Mouse (Mus musculus): ENCODE data around the gene Mylpf.
"Not testable (repeated sequence)": the region's sequence is repeated elsewhere in the genome, so short reads cannot be mapped to it uniquely, and the experiment has no call there.

Gene Mylpf

GRCm38 (mm10) chr7:127225147-127225995, 16.7 kb downstream of the Mylpf start:
- DNase-seq (ENCODE audit: low read depth, low spot score): no peak

DNA sequence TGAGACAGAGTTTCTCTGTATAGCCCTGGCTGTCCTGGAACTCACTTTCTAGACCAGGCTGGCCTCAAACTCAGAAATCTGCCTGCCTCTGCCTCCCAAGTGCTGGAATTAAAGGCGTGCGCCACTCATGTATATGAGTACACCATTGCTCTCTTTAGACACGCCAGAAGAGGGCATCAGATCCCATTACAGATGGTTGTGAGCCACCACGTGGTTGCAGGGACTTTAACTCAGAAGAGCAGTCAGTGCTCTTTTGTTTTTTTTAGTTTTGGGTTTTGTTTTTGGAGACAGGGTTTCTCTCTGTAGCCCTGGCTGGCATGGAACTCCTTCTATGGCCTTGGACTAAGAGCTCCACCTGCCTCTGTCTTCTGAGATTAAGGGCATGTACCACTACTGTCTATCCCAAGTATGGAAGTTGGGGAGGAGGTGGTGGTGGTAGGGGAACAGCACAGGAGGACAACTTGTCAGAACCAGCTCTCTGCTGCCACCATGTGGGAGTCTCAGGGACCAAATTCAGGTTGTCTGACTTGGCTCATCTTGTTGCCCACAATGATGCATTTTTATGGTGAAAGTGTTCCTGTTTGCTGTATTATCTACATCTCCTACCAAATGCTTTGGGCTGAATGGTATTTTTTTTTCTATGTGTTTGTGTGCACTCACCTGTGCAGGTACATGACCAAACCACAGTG, 20.1 kb downstream of the Mylpf start:
- peak; percentile 65 for DNase-seq (ENCODE audit: low read depth, low spot score)

- no peak for DNase-seq (ENCODE audit: low read depth, low spot score)
These were observed 22.7 kb downstream of the Mylpf start for GRCm38 (mm10) chr7:127231376-127231775.

DNA sequence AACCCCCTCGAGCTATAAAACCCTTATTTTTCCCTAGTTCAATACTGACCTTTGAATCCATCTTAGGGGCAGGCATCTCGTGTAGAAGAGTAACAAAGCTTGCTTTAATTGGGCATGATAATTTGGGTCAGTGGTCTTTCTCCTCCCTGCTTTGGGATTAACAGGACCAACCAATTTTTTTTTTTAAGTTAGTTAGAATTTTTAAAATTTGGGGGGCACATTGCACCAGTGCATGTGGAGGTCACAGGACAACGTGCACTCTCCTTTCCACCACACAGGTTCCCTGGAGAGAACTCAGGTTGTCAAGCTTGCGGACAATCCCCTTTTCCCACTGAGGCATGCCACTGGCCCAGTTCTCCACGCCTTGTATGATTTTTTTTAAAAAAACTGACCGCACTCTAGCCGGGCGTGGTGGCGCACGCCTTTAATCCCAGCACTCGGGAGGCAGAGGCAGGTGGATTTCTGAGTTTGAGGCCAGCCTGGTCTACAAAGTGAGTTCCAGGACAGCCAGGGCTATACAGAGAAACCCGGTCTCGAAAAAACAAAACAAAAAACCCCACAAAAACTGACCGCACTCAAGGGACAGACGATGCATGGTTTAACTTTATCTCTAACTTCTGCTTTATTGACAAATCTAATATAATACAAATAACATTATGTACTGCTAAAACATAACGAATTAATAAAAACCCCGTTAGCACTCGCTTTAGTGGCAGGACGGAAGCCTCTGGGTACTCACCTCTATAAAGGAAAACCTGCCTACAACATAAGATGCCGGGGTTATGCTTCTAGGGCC, 23.3 kb downstream of the Mylpf start:
- DNase-seq (ENCODE audit: low read depth, low spot score): no peak

DNA sequence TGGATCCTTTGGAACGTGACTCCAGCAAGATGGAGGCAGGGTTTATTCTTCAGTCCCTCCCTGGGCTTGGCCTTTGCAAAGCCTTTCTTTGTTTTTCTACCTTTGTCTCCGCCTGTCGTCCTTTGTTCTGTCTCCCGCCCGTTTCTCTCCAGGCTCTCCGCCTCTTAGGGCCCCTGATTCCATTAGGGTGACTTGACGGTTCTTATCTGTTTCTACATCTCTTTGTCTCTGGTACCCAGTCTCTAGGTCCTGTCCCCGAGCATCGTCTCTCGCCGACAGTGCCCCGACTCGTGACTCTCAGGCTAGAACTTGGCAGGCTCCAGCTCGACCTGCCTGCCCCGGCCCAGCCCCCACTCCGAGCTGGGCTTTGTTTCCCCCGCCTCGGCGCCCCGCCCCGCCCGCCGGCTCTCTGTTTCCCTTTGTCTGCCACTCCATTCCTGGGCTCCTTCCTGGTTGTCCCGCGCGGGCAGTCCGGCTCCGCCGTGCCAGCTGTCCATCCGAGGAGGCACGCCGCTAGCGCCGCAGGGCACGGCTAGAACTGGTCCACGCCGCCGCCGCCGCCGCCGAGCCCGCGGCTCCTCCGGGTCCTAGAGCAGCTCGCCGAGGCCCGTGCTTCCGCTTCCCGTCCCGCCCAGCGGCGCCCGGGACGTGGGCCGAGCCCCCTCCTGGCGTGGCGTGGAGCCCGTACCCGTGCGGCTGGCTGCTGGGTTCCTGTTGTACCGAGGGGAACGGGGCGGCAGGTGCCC, 24.1 kb downstream of the Mylpf start, which contains the start of the genes Zfp553 and Sept1:
Gene Zfp553, plus strand, starts transcription at position 440 of the 746 bp plus-strand sequence.
Gene Sept1, minus strand, starts transcription at position 509 of the 746 bp plus-strand sequence.
- peak; percentile 75 for DNase-seq (ENCODE audit: low read depth, low spot score)

DNA sequence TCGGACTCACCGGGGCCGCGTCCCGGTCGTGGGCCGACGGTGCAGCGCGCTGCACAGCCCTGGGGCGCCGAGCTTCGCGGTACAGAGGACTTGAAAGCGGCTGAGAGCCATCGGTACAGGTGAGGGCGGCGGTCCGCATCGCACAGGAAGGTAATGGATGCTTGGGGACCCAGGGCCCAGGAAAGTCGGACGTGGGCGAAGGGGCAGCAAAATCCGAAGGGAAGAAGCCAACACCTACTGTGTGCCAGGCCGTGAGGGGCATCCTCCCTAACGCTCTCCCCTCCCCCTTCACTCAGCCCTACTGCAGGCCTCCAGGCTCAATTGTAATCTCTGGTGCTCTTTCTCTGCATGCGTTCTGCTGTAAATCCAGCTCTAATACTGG, 24.7 kb downstream of the Mylpf start:
- no peak for DNase-seq (ENCODE audit: low read depth, low spot score)

DNA sequence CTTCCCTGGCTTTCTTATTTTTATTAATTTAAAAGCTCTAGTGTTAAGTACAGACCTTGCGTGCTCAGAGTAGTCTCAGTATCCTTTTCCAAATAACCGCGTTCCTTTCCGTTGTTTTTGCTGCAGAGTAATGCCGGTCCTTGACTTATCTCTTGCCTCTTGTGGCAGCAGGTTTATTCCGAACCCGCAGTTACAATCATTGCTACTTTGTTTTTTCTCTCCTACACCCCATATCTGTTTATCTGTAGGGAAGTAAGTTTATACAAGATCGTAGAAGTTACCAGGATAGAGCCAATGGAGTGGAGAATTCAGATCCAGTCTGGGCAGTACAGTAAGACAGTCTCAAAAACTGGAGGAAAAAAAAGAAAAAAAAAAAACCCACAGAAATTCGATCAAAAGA, 25.1 kb downstream of the Mylpf start:
- DNase-seq (ENCODE audit: low read depth, low spot score): no peak

DNA sequence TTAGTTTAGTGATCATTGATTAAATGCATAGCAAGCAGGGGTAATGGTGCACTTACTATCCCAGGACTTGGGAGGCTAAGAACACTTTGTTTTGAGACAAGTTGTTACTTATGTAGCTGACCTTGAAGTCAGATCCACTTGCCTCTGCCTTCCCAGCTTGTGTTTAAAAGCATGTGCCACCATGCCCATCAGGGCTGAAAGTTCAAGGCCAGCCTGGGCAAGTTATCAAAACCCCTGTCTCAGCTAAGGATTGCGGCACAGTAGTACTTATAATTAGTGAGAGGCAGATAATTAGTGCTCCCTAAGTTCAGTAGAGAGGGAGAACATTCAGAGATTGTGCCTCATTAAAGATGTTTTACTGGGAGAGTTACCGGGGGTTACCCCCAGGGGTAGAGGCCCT, 26.1 kb downstream of the Mylpf start:
- no peak for DNase-seq (ENCODE audit: low read depth, low spot score)

- DNase-seq (ENCODE audit: low read depth, low spot score): no peak
These were observed 34.7 kb downstream of the Mylpf start for GRCm38 (mm10) chr7:127243361-127243867.

DNA sequence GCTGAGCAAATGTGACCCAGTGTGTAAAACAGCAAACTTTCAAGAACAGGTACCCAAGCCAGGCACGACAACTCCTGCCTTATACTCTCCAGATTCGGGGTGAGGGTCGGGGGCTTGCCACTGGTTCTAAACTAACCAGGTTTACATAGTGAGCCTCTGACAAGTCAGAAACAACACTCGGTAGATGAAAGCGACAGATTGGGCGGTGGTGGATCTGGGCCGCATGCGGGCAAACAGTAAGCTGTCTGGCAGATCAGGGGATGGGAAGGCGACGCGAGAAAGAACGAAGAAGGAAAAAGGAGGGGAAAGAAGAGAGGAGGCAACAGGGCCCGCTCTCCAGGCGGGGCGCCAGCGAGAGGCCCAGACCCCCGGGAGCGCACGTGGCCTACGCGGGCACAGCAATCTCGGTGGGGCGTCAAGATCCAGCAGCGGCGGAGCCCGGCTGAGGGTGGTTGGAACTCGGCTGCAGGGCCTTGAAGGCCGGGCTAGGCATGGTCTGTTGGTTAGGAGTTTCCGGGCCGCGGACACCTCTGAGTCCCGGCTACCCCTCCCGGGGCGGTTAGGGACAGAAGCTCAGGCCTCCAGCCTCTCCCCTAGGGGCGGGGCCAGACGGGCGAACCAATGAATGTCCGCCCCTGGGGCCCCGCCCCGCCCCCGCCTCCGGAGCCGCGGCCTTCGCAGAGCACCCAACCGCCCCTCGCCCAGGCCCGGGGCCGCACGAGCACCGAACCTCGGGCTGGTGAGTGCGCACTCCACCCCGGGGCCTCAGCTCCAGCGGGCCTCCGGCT, 35.4 kb downstream of the Mylpf start, which contains the start of gene Zfp771:
Gene Zfp771, plus strand, starts transcription at position 405 of the 788 bp plus-strand sequence.
- DNase-seq (ENCODE audit: low read depth, low spot score): peak; percentile 81

- DNase-seq (ENCODE audit: low read depth, low spot score): no peak
These were observed 36.2 kb downstream of the Mylpf start for GRCm38 (mm10) chr7:127244658-127245510.

- not testable (repeated sequence) for DNase-seq (ENCODE audit: low read depth, low spot score)
These were observed 41.8 kb downstream of the Mylpf start for GRCm38 (mm10) chr7:127250511-127250910.

DNA sequence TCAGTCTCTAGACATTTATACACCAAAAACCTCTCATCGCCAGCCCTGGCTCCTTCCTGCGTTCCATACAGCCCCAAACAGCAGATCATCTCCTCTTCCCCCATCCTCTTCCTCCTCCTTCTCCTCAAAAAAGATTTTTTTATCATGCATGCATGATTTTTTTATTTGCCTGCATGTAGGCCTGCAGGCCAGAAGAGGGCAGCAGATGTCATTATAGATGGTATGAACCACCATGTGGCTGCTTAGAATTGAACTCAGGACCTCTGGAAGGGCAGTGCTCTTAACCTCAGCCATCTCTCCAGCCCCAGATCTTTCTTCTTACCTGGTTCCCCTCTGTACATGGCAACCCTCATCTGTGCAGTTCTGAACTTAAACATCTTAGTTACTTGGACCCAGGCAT, 43.7 kb downstream of the Mylpf start:
- no peak for DNase-seq (ENCODE audit: low read depth, low spot score)

- DNase-seq (ENCODE audit: low read depth, low spot score): no peak
These were observed 44.7 kb downstream of the Mylpf start for GRCm38 (mm10) chr7:127253341-127253740.

DNA sequence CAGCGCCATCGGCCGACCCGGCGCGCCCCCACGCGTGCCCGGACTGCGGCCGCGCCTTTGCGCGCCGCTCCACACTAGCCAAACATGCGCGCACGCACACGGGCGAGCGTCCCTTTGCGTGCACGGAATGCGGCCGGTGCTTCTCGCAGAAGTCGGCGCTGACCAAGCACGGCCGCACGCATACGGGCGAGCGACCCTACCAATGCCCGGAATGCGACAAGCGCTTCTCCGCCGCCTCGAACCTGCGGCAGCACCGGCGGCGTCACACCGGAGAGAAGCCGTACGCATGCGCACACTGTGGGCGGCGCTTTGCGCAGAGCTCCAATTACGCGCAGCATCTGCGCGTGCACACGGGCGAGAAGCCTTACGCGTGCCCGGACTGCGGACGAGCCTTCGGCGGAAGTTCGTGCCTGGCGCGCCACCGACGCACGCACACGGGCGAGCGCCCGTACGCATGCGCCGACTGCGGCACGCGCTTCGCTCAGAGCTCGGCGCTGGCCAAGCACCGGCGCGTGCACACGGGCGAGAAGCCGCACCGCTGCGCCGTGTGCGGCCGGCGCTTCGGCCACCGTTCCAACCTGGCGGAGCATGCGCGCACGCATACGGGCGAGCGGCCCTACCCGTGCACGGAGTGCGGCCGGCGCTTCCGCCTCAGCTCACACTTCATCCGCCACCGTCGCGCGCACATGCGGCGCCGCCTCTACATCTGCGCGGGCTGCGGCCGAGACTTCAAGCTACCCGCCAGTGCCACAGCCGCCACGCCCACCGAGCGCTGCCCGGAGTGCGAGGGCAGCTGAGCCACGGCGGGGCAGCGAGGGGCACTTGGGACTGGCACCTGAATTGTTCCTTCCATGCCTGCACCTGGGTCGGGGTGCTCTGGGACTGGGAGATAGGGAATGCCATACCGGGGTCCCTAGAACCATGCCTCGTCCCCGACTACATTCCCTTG, 45.4 kb downstream of the Mylpf start:
- DNase-seq (ENCODE audit: low read depth, low spot score): peak; percentile 95

DNA sequence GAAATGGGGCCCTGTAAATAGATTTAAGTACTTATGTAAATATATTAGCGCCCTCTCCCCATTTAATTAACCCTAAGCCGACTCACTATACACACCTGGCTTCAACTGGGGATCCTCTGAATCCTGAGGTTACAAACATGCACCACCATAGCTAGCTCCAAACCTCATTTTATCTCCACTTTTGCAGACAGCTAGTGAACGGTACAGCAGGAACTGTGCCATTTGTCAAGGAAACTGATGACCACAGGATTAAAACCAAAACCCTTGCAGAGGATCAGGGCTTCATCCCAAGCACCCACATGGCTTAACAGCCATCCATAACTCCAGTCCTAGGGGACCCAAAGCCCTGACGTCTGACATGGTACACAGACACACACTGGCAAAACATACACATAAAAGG, 46.3 kb downstream of the Mylpf start:
- no peak for DNase-seq (ENCODE audit: low read depth, low spot score)

GRCm38 (mm10) chr7:127255965-127256364, 47.3 kb downstream of the Mylpf start:
- DNase-seq (ENCODE audit: low read depth, low spot score): no peak

DNA sequence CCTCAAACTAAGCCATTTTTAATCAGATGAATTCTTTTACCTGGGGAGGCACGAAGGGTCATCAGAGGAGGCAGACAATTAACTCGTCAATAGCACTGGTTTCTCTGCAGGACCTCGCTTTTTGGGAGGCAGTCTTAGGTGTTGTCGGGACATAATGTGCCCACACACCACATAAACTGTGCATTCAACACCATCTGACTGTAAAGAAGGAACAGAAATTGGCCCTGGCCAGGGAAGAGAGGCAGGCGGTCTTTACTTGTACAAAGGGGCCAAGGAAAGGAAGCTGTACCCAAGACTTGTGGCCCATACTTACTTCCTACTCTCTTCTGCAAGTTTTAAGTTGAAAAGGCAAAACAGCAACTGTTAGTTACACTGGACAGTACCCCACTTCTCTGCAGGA, 47.8 kb downstream of the Mylpf start:
- DNase-seq (ENCODE audit: low read depth, low spot score): no peak

All from retina, postnatal 7 days (tissue).